Mouse (Mus musculus) hindbrain, embryonic 13.5 days (tissue): ENCODE results near the gene Lsm4. TPM values are rescaled to one million over a fixed set of nuclear protein-coding genes. Genes with fewer than 3 reads are reported as not detected.

ENCODE experiments used
- ATAC-seq: fragments of 200-750 bp; cut with Nextera tagmentation; 2 replicates; pipeline ENCODE4 v1.8.0; 2017; ENCODE audit warnings: moderate TSS enrichment; ENCODE audit not compliant: low FRiP score
- H3K27ac ChIP-seq: fragments of 300-500 bp; sonication (generic); 2 replicates; pipeline ENCODE4 v1.5.1; 2015; ENCODE audit warnings: inconsistent platforms, mild to moderate bottlenecking, moderate library complexity
- H3K27me3 ChIP-seq: fragments of 300-500 bp; sonication (generic); 2 replicates; pipeline ENCODE4 v1.6.1; 2015; ENCODE audit warnings: mild to moderate bottlenecking, inconsistent platforms
- H3K36me3 ChIP-seq: fragments of 300-500 bp; sonication (generic); 2 replicates; pipeline ENCODE4 v1.6.1; 2015; ENCODE audit warnings: mild to moderate bottlenecking, inconsistent platforms
- H3K4me1 ChIP-seq: fragments of 300-500 bp; sonication (generic); replicated peaks from 2 replicates; pipeline ENCODE4 v1.6.1; 2015; ENCODE audit warnings: inconsistent platforms
- H3K4me2 ChIP-seq: fragments of 300-500 bp; sonication (generic); 2 replicates; pipeline ENCODE4 v1.6.1; 2015; ENCODE audit warnings: inconsistent platforms, mild to moderate bottlenecking, moderate library complexity
- H3K4me3 ChIP-seq: fragments of 300-500 bp; sonication (generic); 2 replicates; pipeline ENCODE4 v1.5.1; 2015; ENCODE audit warnings: mild to moderate bottlenecking, inconsistent platforms
- H3K9ac ChIP-seq: fragments of 300-500 bp; sonication (generic); 2 replicates; pipeline ENCODE4 v1.6.1; 2015; ENCODE audit warnings: mild to moderate bottlenecking, inconsistent platforms
- H3K9me3 ChIP-seq: fragments of 300-500 bp; sonication (generic); 2 replicates; pipeline ENCODE4 v1.6.1; 2016; ENCODE audit warnings: inconsistent platforms
- WGBS: fragments of 180-500 bp; shearing (Covaris S2); methylation state at CpG from one replicate; pipeline ENCODE4 v1.1.7; 2015; 5-methylcytosine and 5-hydroxymethylcytosine counted together
- polyA plus RNA-seq: library from polyadenylated mRNA; unstranded; fragments of >200 nt; fragmentation: Nextera tagmentation; extraction: Ambion mirVana; gene quantifications from 2 replicates; pipeline ENCODE4 v1.2.1, GENCODE M21; 2015

Gene Lsm4
- polyA plus RNA-seq, 1 experiment from 2014 or later: 193 TPM

- H3K4me2 ChIP-seq: no peak overlapping the region
- 72% methylated on average over 9 of the region's 9 CpGs for WGBS
- H3K36me3 ChIP-seq: no peaks in the 10 kb centered on the region
- H3K27ac ChIP-seq: no peak overlapping the region
- no peaks in the 10 kb centered on the region for H3K9me3 ChIP-seq
- H3K4me3 ChIP-seq: no peak overlapping the region
- no peak for ATAC-seq
- no peaks in the 10 kb centered on the region for H3K27me3 ChIP-seq
- no peak overlapping the region for H3K9ac ChIP-seq
- peaks cover 14% of the 10 kb centered on the region; the same call in 1 of the 2 replicates for H3K4me1 ChIP-seq
These were observed 34.3 kb upstream of the Lsm4 start for GRCm38 (mm10) chr8:70638752-70639151.

GRCm38 (mm10) chr8:70643019-70643418 is 30.0 kb upstream of the Lsm4 start:
- Histone ChIP-seq H3K9ac (no peak overlapping the region), H3K36me3 (no peaks in the 10 kb centered on the region), H3K27me3 (no peaks in the 10 kb centered on the region), H3K4me1 (peaks cover 23% of the 10 kb centered on the region), H3K27ac (no peak overlapping the region), H3K4me3 (no peak overlapping the region), H3K4me2 (no peak overlapping the region), H3K9me3 (no peaks in the 10 kb centered on the region)
- 69% methylated on average over 3 of the region's 3 CpGs for WGBS
- ATAC-seq: no peak

- Histone ChIP-seq H3K4me2 (no peak overlapping the region), H3K27ac (no peak overlapping the region), H3K27me3 (no peaks in the 10 kb centered on the region), H3K4me1 (peaks cover 33% of the 10 kb centered on the region), H3K4me3 (no peak overlapping the region), H3K9me3 (no peaks in the 10 kb centered on the region), H3K9ac (no peak overlapping the region), H3K36me3 (no peaks in the 10 kb centered on the region)
- 82% methylated on average over 2 of the region's 2 CpGs for WGBS
- no peak for ATAC-seq
These were observed 29.0 kb upstream of the Lsm4 start for GRCm38 (mm10) chr8:70644065-70644464.

GRCm38 (mm10) chr8:70645501-70646224 is 27.4 kb upstream of the Lsm4 start:
- no peak for ATAC-seq
- WGBS: 52% methylated on average over 17 of the region's 17 CpGs
- peak overlapping the region; percentile 24; the same call in 1 of the 2 replicates for H3K9ac ChIP-seq

GRCm38 (mm10) chr8:70646369-70646768 is 26.7 kb upstream of the Lsm4 start:
- Histone ChIP-seq H3K4me2 (no peak overlapping the region), H3K9me3 (no peaks in the 10 kb centered on the region), H3K4me3 (no peak overlapping the region), H3K27ac (0 out of 2 replicates have a peak overlapping the region, but pooled peaks have one; percentile 35), H3K27me3 (no peaks in the 10 kb centered on the region), H3K9ac (0 out of 2 replicates have a peak overlapping the region, but pooled peaks have one; percentile 24), H3K4me1 (peaks cover 50% of the 10 kb centered on the region), H3K36me3 (peaks cover 14% of the 10 kb centered on the region)
- WGBS: 65% methylated on average over 6 of the region's 6 CpGs
- no peak for ATAC-seq

More at GRCm38 (mm10) chr8:70645501-70646224, 27.4 kb upstream of the Lsm4 start:
- peak overlapping the region; percentile 35; the same call in 1 of the 2 replicates for H3K27ac ChIP-seq
- peaks cover 49% of the 10 kb centered on the region for H3K4me1 ChIP-seq
- no peak overlapping the region for H3K4me2 ChIP-seq
- H3K4me3 ChIP-seq: no peak overlapping the region
- peaks cover 7% of the 10 kb centered on the region for H3K36me3 ChIP-seq
- no peaks in the 10 kb centered on the region for H3K27me3 ChIP-seq
- no peaks in the 10 kb centered on the region for H3K9me3 ChIP-seq

- H3K27ac ChIP-seq: no peak overlapping the region
- H3K9me3 ChIP-seq: no peaks in the 10 kb centered on the region
- peaks cover 50% of the 10 kb centered on the region for H3K4me1 ChIP-seq
- no peak for ATAC-seq
- no peak overlapping the region for H3K4me3 ChIP-seq
- no peaks in the 10 kb centered on the region for H3K27me3 ChIP-seq
- H3K4me2 ChIP-seq: no peak overlapping the region
- H3K36me3 ChIP-seq: peaks cover 16% of the 10 kb centered on the region
- H3K9ac ChIP-seq: no peak overlapping the region
These were observed 26.3 kb upstream of the Lsm4 start for GRCm38 (mm10) chr8:70646775-70647174.

GRCm38 (mm10) chr8:70647343-70648163 is 25.5 kb upstream of the Lsm4 start:
- ATAC-seq: no peak
- Histone ChIP-seq H3K4me2 (no peak overlapping the region), H3K27ac (peak overlapping the region; percentile 55), H3K9me3 (no peaks in the 10 kb centered on the region), H3K36me3 (peaks cover 24% of the 10 kb centered on the region), H3K4me3 (no peak overlapping the region), H3K9ac (peak overlapping the region; percentile 51), H3K4me1 (peaks cover 56% of the 10 kb centered on the region), H3K27me3 (no peaks in the 10 kb centered on the region)
- 38% methylated on average over 8 of the region's 8 CpGs for WGBS

GRCm38 (mm10) chr8:70648164-70648442 is 24.9 kb upstream of the Lsm4 start:
- H3K36me3 ChIP-seq: peaks cover 26% of the 10 kb centered on the region
- no peaks in the 10 kb centered on the region for H3K27me3 ChIP-seq
- ATAC-seq: no peak
- peak overlapping the region; percentile 55; the same call in 1 of the 2 replicates for H3K27ac ChIP-seq
- no peak overlapping the region for H3K4me2 ChIP-seq
- H3K4me3 ChIP-seq: no peak overlapping the region
- 56% methylated on average over 1 of the region's 1 CpGs for WGBS
- H3K9ac ChIP-seq: no peak overlapping the region
- peaks cover 59% of the 10 kb centered on the region for H3K4me1 ChIP-seq
- no peaks in the 10 kb centered on the region for H3K9me3 ChIP-seq

- H3K36me3 ChIP-seq: peaks cover 26% of the 10 kb centered on the region
- H3K27me3 ChIP-seq: no peaks in the 10 kb centered on the region
- H3K4me1 ChIP-seq: peaks cover 59% of the 10 kb centered on the region
- no peaks in the 10 kb centered on the region for H3K9me3 ChIP-seq
- peak; percentile 29 for ATAC-seq
- peak overlapping the region; percentile 63 for H3K27ac ChIP-seq
- no peak overlapping the region for H3K4me3 ChIP-seq
- WGBS: 60% methylated on average over 3 of the region's 3 CpGs
- H3K9ac ChIP-seq: no peak overlapping the region
- no peak overlapping the region for H3K4me2 ChIP-seq
These were observed 24.1 kb upstream of the Lsm4 start for GRCm38 (mm10) chr8:70648921-70649320.

GRCm38 (mm10) chr8:70649324-70649723 is 23.7 kb upstream of the Lsm4 start:
- Histone ChIP-seq H3K27ac (peak overlapping the region; percentile 63), H3K27me3 (no peaks in the 10 kb centered on the region), H3K9me3 (no peaks in the 10 kb centered on the region), H3K9ac (no peak overlapping the region), H3K4me3 (no peak overlapping the region), H3K36me3 (peaks cover 29% of the 10 kb centered on the region), H3K4me2 (no peak overlapping the region), H3K4me1 (peaks cover 63% of the 10 kb centered on the region)
- 48% methylated on average over 4 of the region's 4 CpGs for WGBS
- ATAC-seq: peak; percentile 66

GRCm38 (mm10) chr8:70650351-70650750 is 22.7 kb upstream of the Lsm4 start:
- Histone ChIP-seq H3K27ac (peak overlapping the region; percentile 63), H3K9ac (peak overlapping the region; percentile 51; the same call in 1 of the 2 replicates), H3K9me3 (no peaks in the 10 kb centered on the region), H3K27me3 (no peaks in the 10 kb centered on the region), H3K36me3 (peaks cover 36% of the 10 kb centered on the region), H3K4me2 (no peak overlapping the region), H3K4me3 (no peak overlapping the region), H3K4me1 (peaks cover 72% of the 10 kb centered on the region)
- ATAC-seq: no peak
- WGBS: 90% methylated on average over 17 of the region's 17 CpGs

- no peak overlapping the region for H3K4me2 ChIP-seq
- no peaks in the 10 kb centered on the region for H3K9me3 ChIP-seq
- ATAC-seq: no peak
- H3K4me3 ChIP-seq: no peak overlapping the region
- no peaks in the 10 kb centered on the region for H3K27me3 ChIP-seq
- 50% methylated on average over 2 of the region's 2 CpGs for WGBS
- peaks cover 75% of the 10 kb centered on the region for H3K4me1 ChIP-seq
- H3K27ac ChIP-seq: peak overlapping the region; percentile 52
- H3K9ac ChIP-seq: no peak overlapping the region
- H3K36me3 ChIP-seq: peaks cover 43% of the 10 kb centered on the region
These were observed 19.8 kb upstream of the Lsm4 start for GRCm38 (mm10) chr8:70653226-70653625.
